Mouse (Mus musculus) CH12.LX (cell line): ENCODE data around the gene Gtse1.

Experiments used
- CTCF ChIP-seq, 2 experiments: IDR thresholded peaks in 1 of 2; conservative IDR thresholded peaks in 1 of 2; 2 replicates each; pipeline ENCODE4 v1.5.1; 2011 to 2012; ENCODE audit warnings: low read depth in 2 of 2, low read length in 2 of 2, improper control_type of control experiment in 1 of 2, inconsistent platforms in 1 of 2, mild to moderate bottlenecking in 1 of 2, moderate library complexity in 1 of 2
- E2F4 ChIP-seq: IDR thresholded peaks from 2 replicates; pipeline ENCODE4 v1.6.1; 2011; ENCODE audit warnings: low read depth, low read length, improper control_type of control experiment; ENCODE audit not compliant: insufficient replicate concordance
- EP300 ChIP-seq: IDR thresholded peaks from 2 replicates; pipeline ENCODE4 v1.6.1; 2011; ENCODE audit warnings: low read length, improper control_type of control experiment
- ETS1 ChIP-seq: conservative IDR thresholded peaks from 2 replicates; pipeline ENCODE4 v1.6.1; 2012; ENCODE audit warnings: low read depth, mild to moderate bottlenecking, inconsistent platforms, low read length, improper control_type of control experiment, moderate library complexity
- GABPA ChIP-seq: IDR thresholded peaks from 2 replicates; pipeline ENCODE4 v1.6.1; 2012; ENCODE audit warnings: low read depth, low read length, improper control_type of control experiment, inconsistent platforms; ENCODE audit not compliant: insufficient replicate concordance
- MAX ChIP-seq: IDR thresholded peaks from 2 replicates; pipeline ENCODE4 v1.6.1; 2011; ENCODE audit warnings: low read length, improper control_type of control experiment
- MAZ ChIP-seq: IDR thresholded peaks from 2 replicates; pipeline ENCODE4 v1.6.1; 2012; ENCODE audit warnings: low read depth, mild to moderate bottlenecking, inconsistent platforms, low read length, improper control_type of control experiment, moderate library complexity
- NELFE ChIP-seq: IDR thresholded peaks from 2 replicates; pipeline ENCODE4 v1.6.1; 2011; ENCODE audit warnings: low read depth, low read length, improper control_type of control experiment
- PAX5 ChIP-seq: IDR thresholded peaks from 2 replicates; pipeline ENCODE4 v1.6.1; 2012; ENCODE audit warnings: low read length, inconsistent platforms, mixed read lengths
- POLR2A ChIP-seq: IDR thresholded peaks from 2 replicates; pipeline ENCODE4 v1.6.1; 2011; ENCODE audit warnings: low read depth, mild to moderate bottlenecking, improper control_type of control experiment, low read length
- POLR2AphosphoS2 ChIP-seq: IDR thresholded peaks from 2 replicates; pipeline ENCODE4 v1.6.1; 2011; ENCODE audit warnings: low read depth, low read length, improper control_type of control experiment
- SIN3A ChIP-seq: IDR thresholded peaks from 2 replicates; pipeline ENCODE4 v1.6.1; 2012; ENCODE audit warnings: low read length, improper control_type of control experiment, inconsistent platforms
- USF1 ChIP-seq: IDR thresholded peaks from 2 replicates; pipeline ENCODE4 v1.6.1; 2014; ENCODE audit warnings: low read depth, mild to moderate bottlenecking, inconsistent platforms, low read length, improper control_type of control experiment
- ZNF384 ChIP-seq: IDR thresholded peaks from 2 replicates; pipeline ENCODE4 v1.6.1; 2012; ENCODE audit warnings: low read depth, low read length, improper control_type of control experiment, inconsistent platforms

DNA sequence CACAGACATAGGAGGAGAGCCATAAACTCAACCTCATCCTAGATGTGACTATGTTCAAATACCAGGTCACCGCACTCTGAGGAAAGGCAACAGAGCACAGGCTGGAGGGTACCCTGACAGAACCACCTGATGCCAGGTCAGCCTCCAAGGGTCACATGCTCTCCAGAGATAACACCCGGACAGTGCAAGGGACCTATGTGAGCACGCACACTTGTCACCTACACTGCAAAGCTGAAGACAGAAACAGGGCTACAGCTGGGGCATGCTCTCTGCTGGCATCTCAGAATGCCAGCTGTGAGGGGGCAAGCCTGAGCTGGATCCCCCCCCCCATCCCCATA is 49.9 kb downstream of the Gtse1 start:
- TF ChIP-seq SIN3A (no peak), POLR2A (no peak), CTCF (conservative IDR thresholded peaks at IDR 0.05 in 1 of 2, IDR thresholded peaks at IDR 0.05 in 1 of 2; ENCODE audit: low read depth in 2 of 2, low read length in 2 of 2) (no peak), ETS1 (no peak), E2F4 (no peak), PAX5 (no peak), USF1 (no peak), GABPA (no peak), EP300 (no peak), NELFE (no peak), ZNF384 (no peak), POLR2AphosphoS2 (no peak), MAX (no peak), MAZ (no peak)
